Mouse (Mus musculus): ENCODE measurements around the gene Erc2.
A peak's percentile ranks its signal among the peaks of the same experiment; 100 is the strongest.

Gene Erc2

GRCm38 (mm10) chr14:28288196-28288595 lies 666.0 kb downstream of the Erc2 start:
- DNase-seq (ENCODE audit: low read depth, low spot score), result no peak

- DNase-seq (ENCODE audit: low read depth, low spot score), result no peak
Observed at GRCm38 (mm10) chr14:28288926-28289325, 666.7 kb downstream of the Erc2 start.

- DNase-seq (ENCODE audit: low read depth, low spot score), result no peak
Observed at GRCm38 (mm10) chr14:28293921-28294320, 671.7 kb downstream of the Erc2 start.

DNA sequence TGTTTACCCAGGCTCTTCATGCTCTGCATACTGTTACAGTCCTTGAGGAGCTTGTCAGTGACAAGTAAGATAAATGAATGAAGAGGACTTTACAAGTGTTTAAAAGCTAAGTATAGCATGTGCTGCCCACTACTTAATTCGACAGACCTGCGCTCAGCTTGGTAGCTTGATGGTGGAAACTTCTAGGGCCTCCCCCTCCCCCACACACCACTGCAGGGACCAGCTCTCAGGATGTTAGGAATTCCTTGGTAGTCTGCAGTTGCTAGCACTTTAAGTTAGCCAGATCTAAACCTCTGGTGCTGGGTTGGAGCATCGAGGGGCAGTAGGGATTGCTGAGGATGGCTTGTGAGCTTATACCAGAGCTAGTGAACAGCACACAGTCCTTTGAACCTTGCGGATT lies 672.9 kb downstream of the Erc2 start:
- no peak for DNase-seq (ENCODE audit: low read depth, low spot score)

DNA sequence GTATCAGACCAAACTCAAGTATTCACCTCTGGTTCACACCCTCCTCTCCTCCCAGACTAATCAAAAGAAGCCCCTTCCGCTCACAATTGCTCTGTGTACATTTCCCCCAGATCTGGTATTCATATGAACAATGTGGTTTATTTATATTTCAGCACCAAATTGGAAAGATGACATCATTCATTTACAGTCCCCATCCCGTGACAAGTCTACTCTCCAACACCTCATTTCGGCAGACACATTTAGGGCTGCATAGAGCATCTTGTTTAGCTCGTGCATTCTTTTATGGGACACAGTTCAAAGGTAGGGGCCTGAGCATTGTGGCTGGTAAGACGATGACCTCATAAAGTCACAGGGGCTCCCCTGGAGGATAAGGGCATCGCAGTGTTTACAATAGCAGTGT lies 677.9 kb downstream of the Erc2 start:
- DNase-seq (ENCODE audit: low read depth, low spot score), result no peak

DNA sequence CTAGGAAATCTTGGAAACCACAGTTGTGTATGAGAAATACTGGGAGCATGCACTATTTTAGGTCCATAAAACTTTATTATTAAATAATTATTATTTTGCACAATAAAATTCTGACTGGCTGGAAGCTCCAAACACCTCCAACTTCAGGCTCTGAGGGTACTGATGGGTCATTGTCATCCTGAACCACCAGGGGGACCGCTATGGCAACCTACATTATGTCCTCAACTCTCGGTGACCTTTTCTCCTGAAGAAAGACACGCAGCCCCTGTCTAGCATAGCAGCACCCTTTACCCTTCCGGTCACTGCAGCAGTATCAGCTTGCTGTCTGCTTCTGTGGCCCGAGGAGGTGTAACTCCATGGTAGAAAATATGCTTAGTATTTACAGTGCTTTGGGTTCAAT lies 679.0 kb downstream of the Erc2 start:
- DNase-seq (ENCODE audit: low read depth, low spot score), result no peak

- no peak for DNase-seq (ENCODE audit: low read depth, low spot score)
Observed at GRCm38 (mm10) chr14:28304131-28304530, 681.9 kb downstream of the Erc2 start.

DNA sequence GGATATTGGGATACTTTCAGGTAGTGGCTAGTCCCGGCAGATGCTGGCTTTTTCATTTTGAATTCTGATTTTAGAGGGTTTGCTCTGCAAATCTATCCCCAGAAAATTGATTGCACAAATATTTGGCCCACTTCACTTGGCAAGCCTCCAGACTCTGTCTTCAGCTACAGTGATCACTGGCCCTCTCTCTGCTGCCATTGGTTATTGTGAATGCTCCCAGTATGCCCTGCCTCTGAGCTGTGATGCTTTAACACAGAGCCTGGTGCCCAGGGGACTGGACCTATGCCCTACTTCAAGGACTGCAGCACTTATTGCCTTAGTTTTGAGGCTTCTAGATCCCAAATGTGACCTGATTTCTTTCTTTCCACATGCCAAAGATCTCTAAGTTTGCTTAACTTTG lies 686.4 kb downstream of the Erc2 start:
- DNase-seq (ENCODE audit: low read depth, low spot score), result no peak

GRCm38 (mm10) chr14:28316851-28317250 lies 694.6 kb downstream of the Erc2 start:
- DNase-seq (ENCODE audit: low read depth, low spot score), result peak; percentile 63

DNA sequence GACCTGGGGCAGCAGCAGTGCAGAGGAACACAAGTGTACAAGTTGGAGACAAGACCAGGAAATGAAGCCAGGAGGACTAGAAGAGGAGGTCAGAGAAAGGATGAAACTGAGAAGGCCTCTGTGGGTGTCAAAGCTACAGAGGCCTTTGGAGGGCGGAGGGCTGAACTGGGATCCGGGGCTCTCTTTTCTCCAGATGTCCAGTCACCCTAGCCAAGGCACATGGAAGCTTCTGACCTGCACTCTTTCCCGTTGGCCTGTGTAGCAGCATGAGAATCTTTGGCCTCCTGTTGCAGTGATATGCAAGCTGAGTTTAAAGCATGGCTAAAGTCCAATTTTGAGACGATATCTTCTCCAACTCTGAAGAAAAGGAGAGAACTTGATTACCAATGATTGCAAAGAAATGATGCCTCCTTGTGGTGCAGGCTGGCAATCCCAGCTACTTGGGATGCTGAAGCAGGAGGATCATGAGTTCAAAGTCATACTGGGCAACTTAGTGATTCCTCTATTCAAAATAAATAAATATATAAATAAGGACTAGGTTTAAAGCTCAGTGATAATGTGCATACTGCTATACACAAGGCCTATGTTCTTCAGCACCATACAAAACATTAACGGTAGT lies 699.8 kb downstream of the Erc2 start:
- no peak for DNase-seq (ENCODE audit: low read depth, low spot score)

- DNase-seq (ENCODE audit: low read depth, low spot score), result no peak
Observed at GRCm38 (mm10) chr14:28323243-28323642, 701.0 kb downstream of the Erc2 start.

- DNase-seq (ENCODE audit: low read depth, low spot score), result no peak
Observed at GRCm38 (mm10) chr14:28323727-28324126, 701.5 kb downstream of the Erc2 start.

- DNase-seq (ENCODE audit: low read depth, low spot score), result peak; percentile 23
Observed at GRCm38 (mm10) chr14:28326456-28326855, 704.2 kb downstream of the Erc2 start.

DNA sequence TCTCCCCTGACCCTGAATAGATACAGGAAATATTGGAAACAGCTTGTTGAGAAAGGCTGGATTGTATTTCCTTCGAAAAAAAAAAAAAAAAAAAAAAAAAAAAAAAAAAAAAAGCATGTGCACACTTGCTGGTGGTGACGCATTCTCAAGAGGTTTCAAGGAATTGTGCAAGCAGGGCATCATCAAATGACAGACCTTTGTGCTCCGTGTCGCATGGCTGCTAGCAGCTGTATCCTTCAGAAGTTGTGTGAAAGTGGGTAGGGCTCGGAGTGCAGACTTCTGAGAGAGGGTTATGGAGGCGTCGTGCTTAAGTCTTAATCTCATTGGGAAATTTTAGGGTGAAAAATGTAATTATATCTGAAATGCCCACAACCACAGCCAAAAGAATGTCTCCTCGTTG lies 706.3 kb downstream of the Erc2 start:
- no peak for DNase-seq (ENCODE audit: low read depth, low spot score)

DNA sequence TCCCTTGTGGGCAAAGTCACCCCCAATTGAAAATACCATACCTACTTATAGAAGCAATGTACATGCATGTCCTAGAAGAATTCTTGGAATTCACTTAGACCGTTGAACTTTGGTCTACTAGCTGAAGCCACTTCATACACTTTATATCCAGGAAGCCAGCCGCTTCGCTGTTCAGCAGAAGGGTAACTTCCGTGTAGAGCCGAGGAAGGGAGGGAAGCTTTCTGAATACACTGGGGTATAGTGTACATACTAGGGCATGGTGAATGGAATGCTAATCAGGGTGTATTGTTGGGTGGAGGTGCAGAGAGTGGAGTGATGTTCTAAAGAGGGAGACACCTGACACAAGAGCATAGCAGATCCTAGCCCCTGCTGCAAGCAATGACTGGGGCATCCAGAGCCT lies 708.9 kb downstream of the Erc2 start:
- no peak for DNase-seq (ENCODE audit: low read depth, low spot score)

DNA sequence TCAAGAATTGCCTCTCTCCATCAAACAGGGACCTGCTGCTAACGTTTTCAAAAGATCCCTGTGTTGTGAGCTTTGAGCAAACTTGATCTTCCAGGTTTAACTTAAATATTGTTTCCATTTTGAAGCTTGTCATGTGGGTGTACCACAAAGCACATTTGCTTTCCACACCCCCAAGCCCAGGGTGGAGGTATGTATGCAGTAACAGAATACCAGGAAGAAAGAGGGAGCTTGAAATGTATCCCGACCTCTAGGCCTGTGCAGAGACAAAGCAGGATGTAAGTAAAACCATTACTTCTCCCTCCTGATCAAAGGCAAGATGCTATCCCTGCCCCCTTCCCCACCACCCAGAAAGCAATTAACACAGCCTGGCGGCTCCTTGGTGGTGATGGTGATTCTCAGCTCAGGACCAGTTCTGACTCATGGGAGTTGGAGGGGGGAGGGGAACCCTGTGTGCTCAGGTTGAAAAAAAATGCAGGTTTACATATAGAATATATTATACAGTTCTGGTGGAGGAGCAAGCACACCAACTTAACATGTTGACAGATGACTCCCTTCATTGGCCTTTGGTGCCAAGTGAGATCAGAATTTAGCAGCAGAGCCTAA lies 710.2 kb downstream of the Erc2 start:
- peak; percentile 20 for DNase-seq (ENCODE audit: low read depth, low spot score)

GRCm38 (mm10) chr14:28339146-28339545 lies 716.9 kb downstream of the Erc2 start:
- DNase-seq (ENCODE audit: low read depth, low spot score), result no peak

DNA sequence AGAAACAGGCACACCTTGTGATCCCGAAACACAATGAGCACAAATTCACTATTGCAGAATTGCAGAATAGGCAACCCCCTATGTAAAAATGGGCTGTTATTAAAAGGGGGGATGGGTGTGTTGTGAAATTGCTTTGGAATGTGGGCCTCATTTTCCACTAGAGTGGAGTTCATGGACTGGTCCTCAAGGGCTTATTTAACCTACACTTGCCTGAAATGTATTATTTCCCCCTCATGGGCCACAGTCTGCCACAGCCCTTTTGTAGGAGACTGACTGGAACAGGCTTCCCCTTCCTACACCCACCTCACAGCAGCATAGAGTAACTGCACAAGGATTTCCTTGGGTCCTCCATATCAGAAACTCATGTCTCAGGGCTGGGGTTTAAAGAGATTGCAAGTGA lies 726.9 kb downstream of the Erc2 start:
- no peak for DNase-seq (ENCODE audit: low read depth, low spot score)

DNA sequence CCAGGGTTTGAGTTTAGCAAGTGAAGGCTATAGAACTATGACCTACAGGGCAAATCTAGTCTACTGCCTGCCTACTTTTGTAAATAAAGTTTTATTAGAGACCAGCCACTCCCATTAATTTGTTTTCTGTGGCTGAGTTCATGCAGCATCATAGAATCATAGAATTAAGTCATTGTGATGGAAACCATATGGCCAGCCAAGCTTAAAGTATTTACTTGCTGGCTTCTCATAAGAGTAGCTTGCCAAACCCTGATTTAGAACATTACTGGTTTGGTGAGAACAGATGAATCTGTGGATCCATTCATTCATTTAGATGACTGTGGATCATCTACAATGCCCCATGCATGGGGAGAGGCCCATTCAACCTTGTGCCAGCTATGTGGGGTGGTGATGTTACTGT lies 733.8 kb downstream of the Erc2 start:
- DNase-seq (ENCODE audit: low read depth, low spot score), result peak; percentile 37

- no peak for DNase-seq (ENCODE audit: low read depth, low spot score)
Observed at GRCm38 (mm10) chr14:28359502-28359901, 737.3 kb downstream of the Erc2 start.

DNA sequence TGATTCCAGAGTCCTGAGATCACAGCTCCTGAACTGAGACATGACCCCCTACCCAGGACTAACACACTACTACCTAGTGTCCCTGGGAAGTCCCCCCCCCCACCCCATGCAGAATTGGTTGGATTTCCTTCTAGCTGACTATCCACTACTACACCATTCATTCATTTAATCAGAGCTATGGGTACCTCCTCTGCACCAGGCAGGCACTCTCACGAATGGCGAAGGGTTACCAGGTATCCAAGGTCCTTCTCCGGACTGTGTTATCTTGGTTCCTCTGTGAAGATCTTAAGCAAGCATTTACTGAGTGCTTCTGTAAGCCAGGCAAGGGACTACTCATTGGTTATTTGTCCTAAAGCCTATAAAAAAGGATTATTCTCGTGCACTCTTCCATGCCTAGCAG lies 737.8 kb downstream of the Erc2 start:
- no peak for DNase-seq (ENCODE audit: low read depth, low spot score)

DNA sequence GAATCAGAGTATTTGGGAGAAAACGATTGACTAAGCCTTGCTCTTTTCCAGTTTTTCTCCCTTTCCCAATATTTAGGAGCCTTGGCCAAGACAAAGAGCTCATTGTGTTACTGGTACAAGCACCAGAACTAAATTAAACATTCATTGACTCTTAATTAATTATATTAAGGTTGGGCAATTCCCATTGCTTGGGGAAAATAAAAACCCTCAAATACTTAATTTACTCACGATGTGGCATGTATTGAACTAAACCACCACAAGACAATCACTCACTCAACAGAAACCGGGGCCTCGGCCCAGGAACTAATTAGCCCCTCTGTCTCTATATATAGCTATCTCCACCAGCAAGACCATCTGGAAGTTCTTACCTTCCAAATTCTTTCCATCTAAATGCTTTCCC lies 740.1 kb downstream of the Erc2 start:
- DNase-seq (ENCODE audit: low read depth, low spot score), result no peak

DNA sequence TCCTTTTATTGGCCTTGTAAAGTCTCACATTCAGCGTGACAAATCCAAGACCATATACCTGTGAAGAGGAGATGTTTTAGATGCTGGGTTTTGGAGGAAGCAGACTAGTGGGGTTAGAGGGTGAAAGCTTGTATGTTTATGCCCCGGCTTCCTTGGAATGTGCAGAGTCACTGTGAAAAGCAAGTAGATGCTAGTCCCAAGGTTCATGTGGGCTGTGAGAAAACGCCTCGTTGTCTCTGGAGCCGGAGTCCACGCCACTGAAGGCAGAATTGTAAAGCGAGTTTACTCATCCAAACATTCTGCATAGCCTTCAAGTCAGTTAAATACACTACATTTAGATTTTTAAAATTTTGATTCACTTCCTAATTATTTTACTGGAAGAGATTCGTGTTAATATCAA lies 748.5 kb downstream of the Erc2 start:
- DNase-seq (ENCODE audit: low read depth, low spot score), result peak; percentile 48

DNA sequence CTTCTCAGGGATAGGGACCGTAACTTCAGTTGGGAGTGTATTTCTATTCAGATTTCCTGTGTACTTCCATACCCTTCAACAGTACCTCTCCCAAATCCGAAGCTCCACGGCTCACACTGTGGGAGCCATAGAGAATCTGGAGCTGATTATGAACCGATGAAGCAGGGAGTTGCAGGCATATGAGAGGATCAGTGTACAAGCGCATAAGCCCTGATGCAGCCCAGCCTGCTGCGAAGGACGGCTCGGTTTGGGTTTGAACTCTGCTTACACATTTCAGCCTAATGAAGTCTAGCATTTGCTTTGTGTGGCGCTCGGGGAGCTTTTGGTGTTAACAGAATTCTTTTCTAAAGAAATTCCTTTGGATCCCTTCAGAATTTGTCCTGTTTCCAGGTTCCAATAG lies 749.4 kb downstream of the Erc2 start:
- no peak for DNase-seq (ENCODE audit: low read depth, low spot score)
